Mouse (Mus musculus) midbrain, embryonic 14.5 days (tissue): ENCODE results near the gene Morc4. TPM values are rescaled to one million over a fixed set of nuclear protein-coding genes. Genes with fewer than 3 reads are reported as not detected.
A peak's percentile ranks its signal among the peaks of the same experiment; 100 is the strongest.

ENCODE experiments used
- ATAC-seq: fragments of 200-750 bp; cut with Nextera tagmentation; 2 replicates; pipeline ENCODE4 v1.8.0; 2017; ENCODE audit warnings: moderate number of reproducible peaks, moderate library complexity; ENCODE audit not compliant: low FRiP score, low TSS enrichment
- DNase-seq: peaks from one replicate; pipeline ENCODE4 v3.0.0-alpha.2; 2015
- H3K27ac ChIP-seq: fragments of 300-500 bp; sonication (generic); replicated peaks from 2 replicates; pipeline ENCODE4 v1.5.1; 2014; ENCODE audit warnings: mild to moderate bottlenecking, low read depth, low read length, moderate library complexity
- H3K27me3 ChIP-seq: fragments of 300-500 bp; sonication (generic); 2 replicates; pipeline ENCODE4 v1.6.1; 2014; ENCODE audit warnings: low read length, control low read depth, mixed read lengths; ENCODE audit not compliant: control insufficient read depth, insufficient read depth
- H3K36me3 ChIP-seq: fragments of 300-500 bp; sonication (generic); 2 replicates; pipeline ENCODE4 v1.6.1; 2014; ENCODE audit warnings: low read length, control low read depth; ENCODE audit not compliant: control insufficient read depth, insufficient read depth
- H3K4me1 ChIP-seq: fragments of 300-500 bp; sonication (generic); 2 replicates; pipeline ENCODE4 v1.6.1; 2014; ENCODE audit warnings: mild to moderate bottlenecking, antibody characterized with exemption, low read length, control low read depth; ENCODE audit not compliant: control insufficient read depth, insufficient read depth
- H3K4me2 ChIP-seq: fragments of 300-500 bp; sonication (generic); 2 replicates; pipeline ENCODE4 v1.6.1; 2014; ENCODE audit warnings: mild to moderate bottlenecking, low read length, moderate library complexity
- H3K4me3 ChIP-seq: fragments of 300-500 bp; sonication (generic); replicated peaks from 2 replicates; pipeline ENCODE4 v1.5.1; 2014; ENCODE audit warnings: low read depth, low read length
- H3K9ac ChIP-seq: fragments of 300-500 bp; sonication (generic); replicated peaks from 2 replicates; pipeline ENCODE4 v1.6.1; 2014; ENCODE audit warnings: mild to moderate bottlenecking, low read length, moderate library complexity
- H3K9me3 ChIP-seq: fragments of 300-500 bp; sonication (generic); 2 replicates; pipeline ENCODE4 v1.6.1; 2016; ENCODE audit warnings: low read length, control low read depth, mixed read lengths; ENCODE audit not compliant: control insufficient read depth
- whole genome bisulfite sequencing: fragments of 180-500 bp; shearing (Covaris S2); extraction: QIAGEN DNeasy Blood & Tissue Kit; methylation state at CpG from one replicate; pipeline ENCODE4 v1.1.7; 2014; 5-methylcytosine and 5-hydroxymethylcytosine counted together
- polyA plus RNA-seq: library from polyadenylated mRNA; unstranded; fragments of >200 nt; fragmentation: Nextera tagmentation; extraction: Ambion mirVana; gene quantifications from 2 replicates; pipeline ENCODE4 v1.2.1, GENCODE M21; 2014

Gene Morc4
- polyA plus RNA-seq, 1 experiment from 2014 or later: 4.2 TPM

GRCm38 (mm10) chrX:139799953-139800352, 71.5 kb downstream of the Morc4 start:
- H3K9ac ChIP-seq: no peak overlapping the region
- no peak for ATAC-seq
- 71% methylated on average over 3 of the region's 3 CpGs for WGBS
- no peaks in the 10 kb centered on the region for H3K4me1 ChIP-seq
- H3K27me3 ChIP-seq: no peaks in the 10 kb centered on the region; the same call in 1 of the 2 replicates
- H3K4me3 ChIP-seq: no peak overlapping the region
- H3K36me3 ChIP-seq: no peaks in the 10 kb centered on the region
- no peak overlapping the region for H3K4me2 ChIP-seq
- H3K27ac ChIP-seq: no peak overlapping the region
- no peaks in the 10 kb centered on the region for H3K9me3 ChIP-seq
- DNase-seq: no peak

- DNase-seq (no peak), ATAC-seq (no peak)
- WGBS: 80% methylated on average over 9 of the region's 9 CpGs
- H3K27ac ChIP-seq: no peak overlapping the region
- no peaks in the 10 kb centered on the region for H3K9me3 ChIP-seq
- H3K4me3 ChIP-seq: no peak overlapping the region
- H3K4me1 ChIP-seq: no peaks in the 10 kb centered on the region
- H3K9ac ChIP-seq: no peak overlapping the region
- H3K36me3 ChIP-seq: no peaks in the 10 kb centered on the region
- H3K4me2 ChIP-seq: no peak overlapping the region
- H3K27me3 ChIP-seq: no peaks in the 10 kb centered on the region; the same call in 1 of the 2 replicates
Measured at GRCm38 (mm10) chrX:139797875-139798274, 73.6 kb downstream of the Morc4 start.

- H3K9ac ChIP-seq: no peak overlapping the region
- no peaks in the 10 kb centered on the region; the same call in 1 of the 2 replicates for H3K27me3 ChIP-seq
- no peaks in the 10 kb centered on the region for H3K9me3 ChIP-seq
- H3K4me1 ChIP-seq: no peaks in the 10 kb centered on the region
- H3K36me3 ChIP-seq: no peaks in the 10 kb centered on the region
- H3K27ac ChIP-seq: no peak overlapping the region
- no peak overlapping the region for H3K4me2 ChIP-seq
- 58% methylated on average over 6 of the region's 6 CpGs for WGBS
- ATAC-seq: no peak
- DNase-seq: no peak
- H3K4me3 ChIP-seq: no peak overlapping the region
Measured at GRCm38 (mm10) chrX:139796037-139796436, 75.4 kb downstream of the Morc4 start.

GRCm38 (mm10) chrX:139794072-139794845, 77.2 kb downstream of the Morc4 start:
- H3K4me2 ChIP-seq: no peak overlapping the region
- no peaks in the 10 kb centered on the region; the same call in 1 of the 2 replicates for H3K27me3 ChIP-seq
- no peak overlapping the region for H3K4me3 ChIP-seq
- H3K9me3 ChIP-seq: no peaks in the 10 kb centered on the region
- DNase-seq: no peak
- 88% methylated on average over 7 of the region's 7 CpGs for WGBS
- no peak for ATAC-seq
- H3K27ac ChIP-seq: no peak overlapping the region
- H3K36me3 ChIP-seq: no peaks in the 10 kb centered on the region
- no peaks in the 10 kb centered on the region for H3K4me1 ChIP-seq
- no peak overlapping the region for H3K9ac ChIP-seq

- H3K9me3 ChIP-seq: no peaks in the 10 kb centered on the region
- H3K27me3 ChIP-seq: no peaks in the 10 kb centered on the region
- no peak overlapping the region for H3K27ac ChIP-seq
- WGBS: 47% methylated on average over 1 of the region's 1 CpGs
- DNase-seq: no peak
- H3K4me2 ChIP-seq: no peak overlapping the region
- no peaks in the 10 kb centered on the region for H3K36me3 ChIP-seq
- H3K4me1 ChIP-seq: 0 out of 2 replicates have a peak, but pooled peaks cover 3% of the 10 kb centered on the region
- no peak overlapping the region for H3K9ac ChIP-seq
- H3K4me3 ChIP-seq: no peak overlapping the region
- no peak for ATAC-seq
Measured at GRCm38 (mm10) chrX:139785764-139786163, 85.7 kb downstream of the Morc4 start.

- WGBS: 34% methylated on average over 3 of the region's 3 CpGs
- no peak for DNase-seq
- no peak overlapping the region for H3K4me2 ChIP-seq
- H3K36me3 ChIP-seq: no peaks in the 10 kb centered on the region
- 0 out of 2 replicates have a peak, but pooled peaks cover 3% of the 10 kb centered on the region for H3K4me1 ChIP-seq
- H3K9me3 ChIP-seq: no peaks in the 10 kb centered on the region
- H3K27me3 ChIP-seq: 0 out of 2 replicates have a peak, but pooled peaks cover 3% of the 10 kb centered on the region
- no peak overlapping the region for H3K4me3 ChIP-seq
- H3K9ac ChIP-seq: no peak overlapping the region
- no peak overlapping the region for H3K27ac ChIP-seq
- ATAC-seq: peak; percentile 2; the same call in 1 of the 2 replicates
Measured at GRCm38 (mm10) chrX:139783045-139783422, 88.4 kb downstream of the Morc4 start.

GRCm38 (mm10) chrX:139782278-139783044, 89.0 kb downstream of the Morc4 start, which contains the start of gene Ripply1:
Gene Ripply1 (minus strand): TSS chrX:139782353.
- H3K4me1 ChIP-seq: 0 out of 2 replicates have a peak, but pooled peaks cover 3% of the 10 kb centered on the region
- H3K27me3 ChIP-seq: 0 out of 2 replicates have a peak, but pooled peaks cover 3% of the 10 kb centered on the region
- DNase-seq (peak; percentile 27), ATAC-seq (peak; percentile 62; the same call in 1 of the 2 replicates)
- H3K9me3 ChIP-seq: no peaks in the 10 kb centered on the region
- H3K4me2 ChIP-seq: no peak within 1 kb of the TSS
- H3K27ac ChIP-seq: no peak within 1 kb of the TSS
- no peak within 1 kb of the TSS for H3K9ac ChIP-seq
- H3K4me3 ChIP-seq: no peak within 1 kb of the TSS
- no peaks in the 10 kb centered on the region for H3K36me3 ChIP-seq
- 21% methylated on average over 6 of the region's 6 CpGs for WGBS

- Histone ChIP-seq H3K4me3 (no peak overlapping the region), H3K27ac (no peak overlapping the region), H3K27me3 (0 out of 2 replicates have a peak, but pooled peaks cover 3% of the 10 kb centered on the region), H3K4me1 (0 out of 2 replicates have a peak, but pooled peaks cover 3% of the 10 kb centered on the region), H3K9ac (no peak overlapping the region), H3K36me3 (no peaks in the 10 kb centered on the region), H3K4me2 (no peak overlapping the region), H3K9me3 (no peaks in the 10 kb centered on the region)
- ATAC-seq: no peak
- WGBS: 72% methylated on average over 4 of the region's 4 CpGs
- no peak for DNase-seq
Measured at GRCm38 (mm10) chrX:139781563-139781962, 89.9 kb downstream of the Morc4 start.
